Mouse (Mus musculus): ENCODE results near the gene Kcnma1. TPM values are rescaled to one million over a fixed set of nuclear protein-coding genes. Genes with fewer than 3 reads are reported as not detected.

The Kcnma1 gene
- total RNA-seq, 2 experiments from 2014 or later, result not detected

GRCm38 (mm10) chr14:23882001-23882400, 132.3 kb downstream of the Kcnma1 start:
- ATAC-seq (replicated peaks; ENCODE audit: low FRiP score, poor library complexity, severe bottlenecking), result no peak

- ATAC-seq (replicated peaks; ENCODE audit: low FRiP score, poor library complexity, severe bottlenecking), result no peak
These were observed 135.0 kb downstream of the Kcnma1 start for GRCm38 (mm10) chr14:23879331-23879730.

- ATAC-seq (replicated peaks; ENCODE audit: low FRiP score, poor library complexity, severe bottlenecking), result no peak
These were observed 136.7 kb downstream of the Kcnma1 start for GRCm38 (mm10) chr14:23877561-23877960.

- ATAC-seq (replicated peaks; ENCODE audit: low FRiP score, poor library complexity, severe bottlenecking), result no peak
These were observed 139.7 kb downstream of the Kcnma1 start for GRCm38 (mm10) chr14:23874545-23874944.

GRCm38 (mm10) chr14:23857034-23857433, 157.3 kb downstream of the Kcnma1 start:
- no peak for ATAC-seq (replicated peaks; ENCODE audit: low FRiP score, poor library complexity, severe bottlenecking)

DNA sequence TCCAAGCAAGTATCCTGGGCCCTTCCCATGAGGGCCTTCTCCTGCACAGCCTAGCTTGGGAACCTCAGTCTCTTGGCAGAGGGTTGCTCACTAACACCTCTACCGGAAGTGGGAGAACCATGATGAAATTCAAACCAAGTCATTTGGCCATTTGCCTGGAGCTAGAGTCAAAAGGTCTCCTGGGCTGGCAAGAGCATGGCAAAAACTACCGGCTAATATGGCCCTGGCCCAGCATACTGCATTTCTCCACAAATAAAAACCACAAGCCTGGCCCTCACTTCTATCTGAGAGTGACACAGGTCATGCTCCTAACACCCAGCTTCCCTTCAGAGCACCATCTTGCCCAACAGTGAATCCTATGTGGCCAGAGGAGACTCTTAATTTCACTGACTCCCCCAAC, 159.3 kb downstream of the Kcnma1 start:
- ATAC-seq (replicated peaks; ENCODE audit: low FRiP score, poor library complexity, severe bottlenecking), result no peak

- no peak for ATAC-seq (replicated peaks; ENCODE audit: low FRiP score, poor library complexity, severe bottlenecking)
These were observed 165.7 kb downstream of the Kcnma1 start for GRCm38 (mm10) chr14:23848529-23849141.

DNA sequence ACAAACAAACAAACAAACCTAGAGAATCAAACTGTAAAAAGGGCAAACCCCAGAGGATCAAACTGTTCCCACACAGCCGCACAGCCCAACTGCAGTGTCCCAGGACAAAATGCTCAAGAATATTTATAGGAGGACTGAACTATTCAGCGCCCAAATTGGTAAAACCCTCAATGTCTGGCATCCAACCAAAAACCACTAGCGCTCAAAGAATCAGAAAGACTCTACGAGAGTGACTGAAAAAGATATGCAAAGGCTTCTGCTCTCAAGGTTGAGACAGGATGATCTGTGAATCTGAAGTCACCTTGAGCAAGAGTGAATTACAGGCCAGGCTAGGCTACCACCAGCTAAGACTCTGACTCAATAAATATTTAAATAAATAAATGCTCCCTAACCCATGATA, 167.6 kb downstream of the Kcnma1 start:
- ATAC-seq (replicated peaks; ENCODE audit: low FRiP score, poor library complexity, severe bottlenecking), result no peak

DNA sequence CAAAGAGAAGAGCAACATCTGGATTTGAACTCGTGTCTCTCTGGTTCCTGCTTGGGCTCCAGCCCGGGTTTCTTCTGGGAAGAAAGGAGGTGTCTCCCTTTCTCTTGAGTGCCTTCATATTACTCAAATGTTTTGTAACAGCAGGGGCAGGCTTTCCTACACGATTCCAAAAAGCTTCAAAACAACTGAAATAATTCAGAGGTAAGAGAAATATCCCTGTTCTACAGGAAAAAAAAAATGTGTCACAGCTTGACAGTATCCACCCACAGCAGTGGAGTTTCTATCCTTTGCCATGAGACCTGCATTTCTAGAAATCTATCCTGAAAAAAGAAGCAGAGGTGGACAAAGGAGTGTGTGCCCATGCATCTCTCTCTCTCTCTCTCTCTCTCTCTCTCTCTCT, 172.3 kb downstream of the Kcnma1 start:
- no peak for ATAC-seq (replicated peaks; ENCODE audit: low FRiP score, poor library complexity, severe bottlenecking)

GRCm38 (mm10) chr14:23839613-23840012, 174.7 kb downstream of the Kcnma1 start:
- ATAC-seq (replicated peaks; ENCODE audit: low FRiP score, poor library complexity, severe bottlenecking), result no peak

DNA sequence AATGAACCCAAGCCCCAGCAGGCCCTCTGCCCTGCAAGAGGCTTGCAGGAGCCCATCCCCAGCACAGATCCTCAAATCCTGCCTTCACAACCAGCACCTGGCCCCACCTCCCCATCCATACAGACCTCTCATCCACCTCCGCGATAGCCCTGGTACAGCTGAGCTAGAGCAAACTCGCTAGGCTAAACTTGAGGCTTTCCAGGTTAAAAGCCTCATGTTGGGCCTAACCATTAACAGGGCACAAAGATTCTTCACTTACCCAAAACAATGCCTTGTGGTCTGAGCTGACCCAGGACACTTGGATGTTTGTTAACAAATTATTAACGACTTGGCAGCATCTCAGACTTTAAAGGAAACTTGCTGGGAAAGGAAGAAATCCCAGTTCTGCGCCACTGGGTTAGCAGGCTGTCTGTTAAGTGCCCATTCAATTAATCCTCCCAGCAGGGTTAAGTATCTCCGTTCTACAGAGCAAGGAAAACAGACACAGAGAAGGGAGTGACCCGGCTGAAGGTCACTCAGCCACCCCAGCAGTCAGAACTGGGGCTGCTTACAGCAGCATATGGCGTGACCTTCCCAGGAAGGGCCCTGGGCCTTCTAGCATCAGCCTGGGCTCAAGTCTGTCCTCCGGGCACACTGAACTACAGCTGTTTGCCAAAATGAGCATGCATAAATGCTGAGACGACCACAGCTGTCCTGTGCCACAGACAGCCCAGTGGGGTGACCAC, 178.7 kb downstream of the Kcnma1 start:
- no peak for ATAC-seq (replicated peaks; ENCODE audit: low FRiP score, poor library complexity, severe bottlenecking)

GRCm38 (mm10) chr14:23831284-23831683, 183.0 kb downstream of the Kcnma1 start:
- ATAC-seq (replicated peaks; ENCODE audit: low FRiP score, poor library complexity, severe bottlenecking), result no peak

DNA sequence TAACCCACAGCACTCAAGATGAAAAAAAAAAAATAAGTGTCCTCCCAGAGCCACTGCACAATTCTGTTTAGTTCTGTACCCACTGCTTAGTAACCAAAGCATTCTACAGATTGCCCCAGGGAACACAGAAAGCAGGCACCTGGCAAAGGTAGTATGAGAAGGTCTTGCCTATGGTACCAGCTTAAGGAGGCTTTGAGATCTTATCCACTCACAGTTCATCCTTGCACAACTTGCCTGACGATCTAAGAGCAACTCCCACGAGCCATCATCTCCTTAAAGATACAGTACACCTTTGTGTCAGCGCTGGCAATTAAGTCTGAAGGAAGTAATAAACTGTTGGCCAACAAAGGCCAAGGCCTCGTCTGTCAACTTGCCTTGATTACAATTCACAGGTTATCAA, 184.0 kb downstream of the Kcnma1 start:
- ATAC-seq (replicated peaks; ENCODE audit: low FRiP score, poor library complexity, severe bottlenecking), result no peak

- no peak for ATAC-seq (replicated peaks; ENCODE audit: low FRiP score, poor library complexity, severe bottlenecking)
These were observed 185.5 kb downstream of the Kcnma1 start for GRCm38 (mm10) chr14:23828711-23829320.

- ATAC-seq (replicated peaks; ENCODE audit: low FRiP score, poor library complexity, severe bottlenecking), result no peak
These were observed 189.4 kb downstream of the Kcnma1 start for GRCm38 (mm10) chr14:23824937-23825336.

GRCm38 (mm10) chr14:23824267-23824666, 190.0 kb downstream of the Kcnma1 start:
- no peak for ATAC-seq (replicated peaks; ENCODE audit: low FRiP score, poor library complexity, severe bottlenecking)

- ATAC-seq (replicated peaks; ENCODE audit: low FRiP score, poor library complexity, severe bottlenecking), result no peak
These were observed 196.7 kb downstream of the Kcnma1 start for GRCm38 (mm10) chr14:23817585-23817984.

- no peak for ATAC-seq (replicated peaks; ENCODE audit: low FRiP score, poor library complexity, severe bottlenecking)
These were observed 204.2 kb downstream of the Kcnma1 start for GRCm38 (mm10) chr14:23810081-23810480.

GRCm38 (mm10) chr14:23809124-23809523, 205.2 kb downstream of the Kcnma1 start:
- no peak for ATAC-seq (replicated peaks; ENCODE audit: low FRiP score, poor library complexity, severe bottlenecking)

GRCm38 (mm10) chr14:23806378-23806777, 207.9 kb downstream of the Kcnma1 start:
- no peak for ATAC-seq (replicated peaks; ENCODE audit: low FRiP score, poor library complexity, severe bottlenecking)

DNA sequence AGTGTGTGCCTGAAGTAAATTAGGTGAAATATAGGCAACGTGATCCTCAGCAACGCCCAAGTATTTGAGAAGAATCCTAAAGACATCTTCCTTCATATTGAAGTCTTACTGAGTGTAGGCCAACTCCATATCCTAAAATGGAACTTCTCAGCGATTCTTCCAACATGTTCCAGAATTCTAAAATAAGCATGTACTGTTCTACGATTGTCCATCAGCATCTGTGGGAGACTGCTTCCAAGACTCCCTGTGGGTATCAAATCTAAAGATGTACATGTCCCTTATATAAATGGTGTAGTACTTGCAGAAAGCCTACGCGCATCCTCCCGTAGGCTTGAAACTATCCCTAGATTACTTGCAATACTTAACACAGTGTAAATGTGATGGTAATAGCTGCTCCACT, 217.4 kb downstream of the Kcnma1 start:
- ATAC-seq (replicated peaks; ENCODE audit: low FRiP score, poor library complexity, severe bottlenecking), result no peak
